Mouse (Mus musculus) liver, embryonic 13.5 days (tissue): ENCODE data around the gene Emg1. TPM values are rescaled to one million over a fixed set of nuclear protein-coding genes. Genes with fewer than 3 reads are reported as not detected.
A peak's percentile ranks its signal among the peaks of the same experiment; 100 is the strongest.

Source experiments
- ATAC-seq: fragments of 200-750 bp; cut with Nextera tagmentation; 2 replicates; pipeline ENCODE4 v1.8.0; 2017; ENCODE audit warnings: low read depth, mild to moderate bottlenecking, moderate number of reproducible peaks, moderate library complexity
- DNase-seq: peaks from one replicate; pipeline ENCODE4 v3.0.0; 2022
- H3K27ac ChIP-seq: fragments of 300-500 bp; sonication (generic); 2 replicates; pipeline ENCODE4 v1.5.1; 2015; ENCODE audit warnings: moderate library complexity, mild to moderate bottlenecking, inconsistent platforms
- H3K27me3 ChIP-seq: fragments of 300-500 bp; sonication (generic); 2 replicates; pipeline ENCODE4 v1.6.1; 2015; ENCODE audit warnings: mild to moderate bottlenecking, inconsistent platforms
- H3K36me3 ChIP-seq: fragments of 300-500 bp; sonication (generic); 2 replicates; pipeline ENCODE4 v1.6.1; 2015; ENCODE audit warnings: mild to moderate bottlenecking, inconsistent platforms
- H3K4me1 ChIP-seq: fragments of 300-500 bp; sonication (generic); replicated peaks from 2 replicates; pipeline ENCODE4 v1.6.1; 2015; ENCODE audit warnings: inconsistent platforms
- H3K4me2 ChIP-seq: fragments of 300-500 bp; sonication (generic); 2 replicates; pipeline ENCODE4 v1.6.1; 2015; ENCODE audit warnings: inconsistent platforms, mild to moderate bottlenecking, moderate library complexity
- H3K4me3 ChIP-seq: fragments of 300-500 bp; sonication (generic); replicated peaks from 2 replicates; pipeline ENCODE4 v1.5.1; 2015; ENCODE audit warnings: mild to moderate bottlenecking, inconsistent platforms
- H3K9ac ChIP-seq: fragments of 300-500 bp; sonication (generic); 2 replicates; pipeline ENCODE4 v1.6.1; 2015; ENCODE audit warnings: mild to moderate bottlenecking, inconsistent platforms
- H3K9me3 ChIP-seq: fragments of 300-500 bp; sonication (generic); replicated peaks from 2 replicates; pipeline ENCODE4 v1.6.1; 2016; ENCODE audit warnings: inconsistent platforms
- WGBS: fragments of 180-500 bp; shearing (Covaris S2); methylation state at CpG from one replicate; pipeline ENCODE4 v1.1.7; 2015; ENCODE audit not compliant: insufficient replicate concordance; 5-methylcytosine and 5-hydroxymethylcytosine counted together
- polyA plus RNA-seq: library from polyadenylated mRNA; unstranded; fragments of >200 nt; fragmentation: Nextera tagmentation; extraction: Ambion mirVana; gene quantifications from 2 replicates; pipeline ENCODE4 v1.2.1, GENCODE M21; 2015

Emg1 gene
- polyA plus RNA-seq, 1 experiment from 2014 or later = 189 TPM

DNA sequence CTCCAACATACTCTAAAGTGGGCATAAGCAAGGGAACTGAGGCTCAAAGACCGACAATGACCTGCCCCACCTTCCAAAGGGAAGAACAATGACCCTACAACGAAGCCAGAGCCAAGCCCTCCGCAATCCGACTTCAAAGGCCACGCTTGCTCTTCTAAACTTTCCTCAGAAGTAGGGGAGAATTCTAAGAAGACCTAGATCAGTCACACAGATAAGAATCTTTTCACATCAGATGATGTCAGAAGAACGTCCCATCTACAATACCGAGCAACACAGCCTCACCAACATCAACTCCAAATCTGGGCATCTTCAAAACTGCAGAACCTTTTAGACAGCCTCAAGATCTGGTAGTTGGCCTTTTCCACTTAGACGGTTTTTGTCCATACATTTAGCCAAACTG is 38.4 kb upstream of the Emg1 start:
- H3K36me3 ChIP-seq = peaks cover 10% of the 10 kb centered on the region; the same call in 1 of the 2 replicates
- no peak overlapping the region for H3K4me2 ChIP-seq
- H3K27me3 ChIP-seq = peaks cover 30% of the 10 kb centered on the region
- H3K27ac ChIP-seq = no peak overlapping the region
- peaks cover 29% of the 10 kb centered on the region for H3K4me1 ChIP-seq
- no peak overlapping the region for H3K9ac ChIP-seq
- ATAC-seq = no peak
- no peak overlapping the region for H3K4me3 ChIP-seq
- no peaks in the 10 kb centered on the region for H3K9me3 ChIP-seq
- WGBS = 67% methylated on average over 8 of the region's 8 CpGs
- no peak for DNase-seq

DNA sequence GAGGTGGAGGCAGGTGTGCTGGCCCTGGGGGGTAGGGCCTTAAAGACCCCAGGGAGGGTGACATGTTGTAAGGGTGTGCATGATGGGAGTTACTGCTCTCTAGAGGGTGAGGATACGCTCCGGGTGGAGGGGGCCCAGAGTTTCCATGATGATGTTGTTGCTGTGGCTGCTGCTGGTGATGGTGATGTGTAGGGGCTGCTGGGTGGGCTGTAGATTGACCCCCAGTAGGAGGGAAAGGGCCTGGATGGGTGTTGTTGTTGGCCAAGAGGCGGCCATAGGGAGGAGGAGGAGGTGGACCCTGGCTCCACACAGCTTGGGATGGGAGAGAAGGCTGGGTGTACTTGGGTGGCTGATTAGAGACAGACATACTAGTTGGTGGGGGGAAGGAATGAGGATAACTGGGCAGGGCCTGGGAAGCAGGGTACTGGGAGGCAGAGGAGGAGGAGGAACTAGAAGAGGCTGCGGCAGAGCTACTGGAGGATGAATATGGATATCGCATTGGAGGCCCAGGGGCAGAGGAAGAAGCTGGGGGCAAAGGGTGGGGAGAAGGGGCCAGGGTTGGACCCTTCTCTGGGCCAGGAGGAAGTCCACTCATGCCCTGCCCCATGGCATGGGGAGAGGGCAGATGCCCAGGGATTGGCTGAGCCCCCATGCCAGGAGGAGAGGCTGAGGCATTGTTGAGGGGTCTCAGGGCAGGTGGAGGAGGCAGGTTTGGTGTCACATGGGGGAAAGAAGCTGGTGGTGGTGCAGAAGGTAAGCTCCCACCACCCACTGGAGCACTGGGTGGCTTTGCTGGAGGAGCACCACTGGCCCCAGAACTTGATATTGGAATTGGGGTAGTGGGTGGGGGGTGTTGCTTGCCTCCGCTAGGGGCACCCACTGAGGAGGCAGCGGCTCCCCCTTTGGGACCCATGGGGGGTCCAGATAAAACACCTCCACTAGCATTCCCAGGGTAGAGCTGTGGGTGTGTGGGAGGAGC is 35.0 kb upstream of the Emg1 start:
- ATAC-seq (no peak), DNase-seq (no peak)
- H3K9me3 ChIP-seq = no peaks in the 10 kb centered on the region
- H3K9ac ChIP-seq = peak overlapping the region; percentile 91
- WGBS = 79% methylated on average over 7 of the region's 7 CpGs
- H3K36me3 ChIP-seq = peaks cover 16% of the 10 kb centered on the region
- H3K27me3 ChIP-seq = no peaks in the 10 kb centered on the region
- peak overlapping the region; percentile 100 for H3K4me2 ChIP-seq
- H3K4me3 ChIP-seq = peak overlapping the region; percentile 71
- H3K27ac ChIP-seq = no peak overlapping the region
- peaks cover 28% of the 10 kb centered on the region for H3K4me1 ChIP-seq

DNA sequence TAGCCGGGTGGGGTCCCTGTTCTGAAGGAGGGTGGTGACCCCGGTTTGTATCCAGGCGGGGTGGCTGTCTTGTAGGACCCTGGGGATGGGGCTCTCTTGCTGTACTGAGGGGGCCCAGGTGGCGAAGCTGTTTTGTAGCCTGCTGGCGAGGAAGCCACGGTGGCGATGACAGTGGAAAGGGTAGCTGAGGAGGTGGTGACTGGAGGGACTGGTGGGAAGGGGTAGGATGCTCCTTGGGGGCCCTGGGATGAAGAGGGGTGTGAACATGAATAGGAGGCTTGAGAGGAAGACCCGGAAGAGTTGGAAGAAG is 34.3 kb upstream of the Emg1 start:
- Histone ChIP-seq H3K9ac (peak overlapping the region; percentile 91), H3K4me2 (peak overlapping the region; percentile 100), H3K27me3 (no peaks in the 10 kb centered on the region), H3K27ac (peak overlapping the region; percentile 86), H3K4me3 (peak overlapping the region; percentile 71), H3K4me1 (peaks cover 30% of the 10 kb centered on the region), H3K36me3 (peaks cover 16% of the 10 kb centered on the region), H3K9me3 (no peaks in the 10 kb centered on the region)
- DNase-seq = no peak
- WGBS = 28% methylated on average over 8 of the region's 8 CpGs
- no peak for ATAC-seq

DNA sequence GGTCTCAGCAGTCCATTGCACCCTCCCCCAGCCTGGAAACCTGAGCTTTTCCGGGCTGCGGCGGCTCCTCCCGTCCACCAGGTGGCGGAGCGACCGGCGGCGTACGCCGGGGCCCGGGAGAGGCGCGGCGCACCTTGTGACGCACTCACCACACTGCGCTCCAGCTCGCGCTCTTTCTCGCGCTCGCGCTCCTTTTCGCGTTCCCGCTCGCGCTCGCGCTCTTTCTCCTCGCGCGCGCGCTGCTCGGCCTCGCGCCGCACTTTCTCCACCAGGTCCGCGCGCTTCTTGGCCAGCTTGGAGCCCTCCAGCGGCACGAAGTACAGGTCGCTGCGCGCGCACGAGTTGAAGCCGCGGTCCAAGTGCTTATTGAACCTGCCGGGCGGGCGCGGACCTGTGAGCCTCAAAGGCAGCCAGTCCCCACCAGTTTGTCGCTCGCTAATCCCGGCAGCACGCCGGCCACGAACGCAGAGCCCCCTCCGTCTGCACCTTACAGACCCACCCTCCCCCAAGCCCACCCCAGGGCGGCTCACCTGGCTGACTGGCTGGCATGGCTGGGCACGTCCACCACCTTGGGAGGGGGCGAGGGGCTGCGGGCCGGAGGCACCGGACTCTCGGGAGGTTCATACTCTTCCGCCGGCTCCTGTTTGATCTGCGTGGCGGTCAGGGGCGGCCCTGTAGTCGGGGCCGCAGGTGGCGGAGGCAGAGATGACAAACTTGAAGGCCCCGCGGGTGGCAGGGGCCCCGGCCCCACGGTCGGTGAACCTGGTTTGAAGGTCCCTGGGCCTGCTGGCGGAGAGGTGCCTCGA is 33.7 kb upstream of the Emg1 start:
- H3K4me2 ChIP-seq = peak overlapping the region; percentile 100
- H3K36me3 ChIP-seq = peaks cover 16% of the 10 kb centered on the region
- WGBS = under 1% methylated on average over 85 of the region's 85 CpGs

DNA sequence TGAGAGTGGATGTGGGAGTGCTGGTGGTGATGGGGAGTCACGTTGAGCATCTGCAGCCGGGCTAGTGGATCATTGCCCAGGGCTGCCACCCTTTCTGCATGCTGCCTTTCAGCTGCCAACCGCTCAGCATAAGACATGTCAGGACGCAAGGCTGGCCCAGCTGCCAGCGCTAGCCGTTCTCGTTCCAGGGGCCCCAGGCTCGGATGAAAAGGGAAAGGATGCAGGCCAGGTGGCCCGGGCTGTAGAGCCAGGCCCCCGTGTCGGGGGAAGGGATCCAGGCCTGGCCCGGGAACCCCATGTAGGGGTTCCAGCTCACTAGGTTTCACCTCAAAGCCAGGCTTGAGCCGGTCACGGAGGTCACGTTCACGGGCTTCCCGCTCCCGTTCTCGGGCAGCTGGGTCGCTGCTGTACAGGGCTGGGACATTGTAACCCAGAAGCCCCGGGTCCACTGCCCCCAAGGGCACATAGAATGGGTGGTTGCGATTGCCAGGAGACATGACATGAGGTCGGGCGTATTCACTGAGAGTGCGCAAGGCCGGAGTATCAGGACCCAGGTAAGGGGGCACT is 32.9 kb upstream of the Emg1 start:
- ATAC-seq = no peak

More for the DNA sequence above, 33.7 kb upstream of the Emg1 start:
- peak overlapping the region; percentile 91 for H3K9ac ChIP-seq
- ATAC-seq = peak; percentile 76
- H3K27ac ChIP-seq = peak overlapping the region; percentile 86
- peak; percentile 90 for DNase-seq
- no peaks in the 10 kb centered on the region for H3K27me3 ChIP-seq
- no peaks in the 10 kb centered on the region for H3K9me3 ChIP-seq
- H3K4me3 ChIP-seq = peak overlapping the region; percentile 71
- peaks cover 32% of the 10 kb centered on the region for H3K4me1 ChIP-seq

DNA sequence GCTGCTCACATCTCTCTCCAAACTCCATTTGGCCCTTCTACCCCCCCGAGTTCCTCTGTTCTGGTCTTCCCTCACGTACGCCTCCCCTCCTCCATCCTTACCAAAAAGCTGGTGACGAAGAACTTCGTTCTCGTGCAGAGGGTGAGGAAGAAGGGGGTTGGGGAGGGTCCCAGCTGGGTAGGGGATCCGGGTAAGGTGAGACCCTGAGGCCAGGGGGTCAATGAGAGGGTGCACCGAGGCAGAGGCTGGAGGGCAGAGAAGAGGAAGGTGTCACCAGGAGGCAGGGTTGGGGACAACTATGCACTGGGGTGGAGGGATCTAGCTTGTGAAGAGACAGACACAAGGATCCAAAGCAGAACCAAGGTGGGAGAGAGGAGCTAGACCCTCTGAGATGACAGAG is 31.7 kb upstream of the Emg1 start:
- Histone ChIP-seq H3K36me3 (peaks cover 16% of the 10 kb centered on the region), H3K27ac (no peak overlapping the region), H3K27me3 (no peaks in the 10 kb centered on the region), H3K4me3 (no peak overlapping the region), H3K4me1 (peaks cover 52% of the 10 kb centered on the region), H3K9me3 (no peaks in the 10 kb centered on the region), H3K4me2 (no peak overlapping the region), H3K9ac (no peak overlapping the region)
- WGBS = 80% methylated on average over 8 of the region's 8 CpGs
- no peak for DNase-seq
- no peak for ATAC-seq

More for the DNA sequence above, 32.9 kb upstream of the Emg1 start:
- peak overlapping the region; percentile 70 for H3K9ac ChIP-seq
- peaks cover 16% of the 10 kb centered on the region for H3K36me3 ChIP-seq
- no peaks in the 10 kb centered on the region for H3K9me3 ChIP-seq
- peak overlapping the region; percentile 71 for H3K4me3 ChIP-seq
- H3K27me3 ChIP-seq = no peaks in the 10 kb centered on the region
- DNase-seq = no peak
- WGBS = 69% methylated on average over 26 of the region's 26 CpGs
- peaks cover 40% of the 10 kb centered on the region for H3K4me1 ChIP-seq
- H3K27ac ChIP-seq = peak overlapping the region; percentile 47; the same call in 1 of the 2 replicates
- H3K4me2 ChIP-seq = peak overlapping the region; percentile 100

DNA sequence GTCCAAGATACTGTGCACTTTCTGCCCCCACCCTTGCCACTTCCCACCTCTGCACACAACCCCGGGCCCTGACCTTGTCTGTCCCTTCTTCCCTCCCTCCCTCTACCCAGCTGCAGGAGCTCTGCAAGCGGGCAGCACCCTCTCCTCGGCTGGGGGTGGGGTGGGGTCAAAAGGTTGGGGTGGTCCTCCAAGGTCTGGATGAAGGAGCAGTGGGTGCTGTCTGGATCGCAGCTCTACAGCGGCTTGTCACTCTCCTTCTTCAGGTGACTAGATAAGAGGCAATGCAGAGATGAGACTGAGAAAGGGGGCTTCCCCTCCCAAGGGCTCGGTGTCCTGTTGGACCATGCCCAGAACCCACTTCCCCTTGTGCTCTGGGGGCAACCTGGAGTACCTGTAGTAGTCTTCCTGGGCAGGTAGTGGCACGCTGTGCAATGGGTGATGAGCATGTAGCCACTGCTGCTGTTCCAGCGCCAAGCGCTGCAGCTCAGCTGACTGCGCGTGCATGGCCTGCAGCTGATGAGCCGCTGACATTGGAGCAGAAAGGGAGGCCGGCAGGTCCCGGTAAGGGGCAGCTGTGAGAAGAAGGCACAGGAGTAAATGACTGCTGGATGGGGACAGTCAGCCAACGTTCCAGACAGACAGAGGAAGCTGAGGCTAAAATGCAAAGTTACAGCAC is 31.0 kb upstream of the Emg1 start:
- H3K4me3 ChIP-seq = no peak overlapping the region
- no peaks in the 10 kb centered on the region for H3K9me3 ChIP-seq
- DNase-seq = no peak
- H3K4me2 ChIP-seq = no peak overlapping the region
- peaks cover 59% of the 10 kb centered on the region for H3K4me1 ChIP-seq
- ATAC-seq = no peak
- H3K36me3 ChIP-seq = peaks cover 9% of the 10 kb centered on the region
- H3K27ac ChIP-seq = no peak overlapping the region
- H3K27me3 ChIP-seq = no peaks in the 10 kb centered on the region
- 87% methylated on average over 15 of the region's 15 CpGs for WGBS
- no peak overlapping the region for H3K9ac ChIP-seq

DNA sequence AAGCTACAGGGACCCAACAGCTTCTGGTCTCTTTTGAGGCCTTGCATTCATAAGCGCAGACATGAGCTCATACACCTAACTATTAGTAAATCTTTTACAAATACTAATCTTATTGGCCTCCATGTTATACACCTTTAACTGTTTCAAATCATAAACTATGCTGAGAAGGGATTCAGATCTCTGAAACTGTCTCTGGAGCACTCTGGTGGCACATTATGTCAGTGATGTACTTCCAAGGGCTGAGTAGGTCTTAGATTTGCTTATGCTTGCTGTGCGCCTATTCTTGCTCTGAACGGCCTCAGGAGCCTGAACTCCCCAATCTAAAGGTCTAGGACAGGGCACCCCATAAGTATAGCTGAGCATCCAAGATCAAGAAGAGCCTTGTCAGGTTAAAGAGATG is 29.9 kb upstream of the Emg1 start:
- Histone ChIP-seq H3K27me3 (no peaks in the 10 kb centered on the region), H3K9ac (peak overlapping the region; percentile 85), H3K4me1 (peaks cover 63% of the 10 kb centered on the region), H3K36me3 (peaks cover 6% of the 10 kb centered on the region), H3K4me2 (peak overlapping the region; percentile 97), H3K9me3 (no peaks in the 10 kb centered on the region), H3K4me3 (peak overlapping the region; percentile 67), H3K27ac (peak overlapping the region; percentile 98)
- WGBS = 78% methylated on average over 3 of the region's 3 CpGs
- ATAC-seq = no peak
- DNase-seq = no peak

DNA sequence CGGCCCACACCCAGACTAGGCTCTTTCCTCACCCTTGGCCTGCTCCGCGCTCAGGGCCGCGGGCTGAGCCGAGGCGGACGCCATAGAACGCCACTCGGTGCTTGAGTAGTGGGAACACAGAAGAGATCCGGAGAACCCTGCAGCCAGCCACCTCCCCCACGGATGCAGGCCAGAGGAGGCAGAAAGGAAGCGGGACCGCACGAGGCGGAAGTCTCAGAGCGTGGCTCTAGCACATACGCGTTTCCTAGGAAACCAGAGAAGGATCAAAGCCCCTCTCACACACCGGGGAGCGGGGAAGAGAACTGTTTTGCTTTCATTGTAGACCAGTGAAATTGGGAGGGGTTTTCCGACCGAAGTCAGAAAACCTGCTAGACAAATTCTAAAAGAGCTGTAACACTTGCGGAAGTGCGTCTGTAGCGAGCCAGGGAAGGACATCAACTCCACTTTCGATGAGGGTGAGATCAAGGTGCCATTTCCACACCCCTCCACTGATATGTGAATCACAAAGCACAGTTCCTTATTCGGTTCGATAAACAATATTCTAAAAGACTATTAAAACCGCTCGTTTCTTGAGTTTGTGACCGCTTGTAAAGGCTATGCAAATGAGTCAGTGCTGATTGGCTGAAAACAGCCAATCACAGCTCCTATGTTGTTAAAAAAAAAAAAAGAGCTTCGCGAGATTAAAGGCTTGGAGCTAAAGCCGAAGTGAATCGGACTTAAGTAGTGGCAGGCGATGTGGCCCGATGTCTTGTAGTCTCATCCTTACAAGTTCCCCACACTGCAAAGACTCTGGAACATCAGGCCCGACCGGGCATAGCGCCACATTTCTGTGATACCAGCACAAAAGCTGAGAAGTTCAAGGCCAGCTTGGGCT is 29.1 kb upstream of the Emg1 start, which contains the start of gene Grcc10:
Gene Grcc10, minus strand, starts transcription at position 487 of the 874 bp plus-strand sequence.
- no peaks in the 10 kb centered on the region for H3K9me3 ChIP-seq
- peak; percentile 82 for ATAC-seq
- H3K9ac ChIP-seq = peak within 1 kb of the TSS; percentile 85
- peak within 1 kb of the TSS; percentile 98 for H3K27ac ChIP-seq
- H3K4me2 ChIP-seq = peak within 1 kb of the TSS; percentile 97
- H3K27me3 ChIP-seq = no peaks in the 10 kb centered on the region
- H3K4me1 ChIP-seq = peaks cover 56% of the 10 kb centered on the region
- H3K4me3 ChIP-seq = peak within 1 kb of the TSS; percentile 67
- WGBS = under 1% methylated on average over 41 of the region's 41 CpGs
- DNase-seq = peak; percentile 85
- peaks cover 6% of the 10 kb centered on the region for H3K36me3 ChIP-seq
